Mouse (Mus musculus): ENCODE measurements around the gene Ccnyl1. TPM values are rescaled to one million over a fixed set of nuclear protein-coding genes. Genes with fewer than 3 reads are reported as not detected.

Ccnyl1 gene
- total RNA-seq, 2 experiments from 2014 or later, result 20.5 to 21.4 TPM

- intact Hi-C loops (cut with DNase I), result loop anchor here (5.0 to 10.0 kb wide), 5 partner anchors 34 to 1034 kb away; partner anchors contain the start of genes Creb1 and Mettl21a
- peak; percentile 60 to 70 for DNase-seq
Measured at GRCm38 (mm10) chr1:64691121-64691551, 881 bp downstream of the Ccnyl1 start.

DNA sequence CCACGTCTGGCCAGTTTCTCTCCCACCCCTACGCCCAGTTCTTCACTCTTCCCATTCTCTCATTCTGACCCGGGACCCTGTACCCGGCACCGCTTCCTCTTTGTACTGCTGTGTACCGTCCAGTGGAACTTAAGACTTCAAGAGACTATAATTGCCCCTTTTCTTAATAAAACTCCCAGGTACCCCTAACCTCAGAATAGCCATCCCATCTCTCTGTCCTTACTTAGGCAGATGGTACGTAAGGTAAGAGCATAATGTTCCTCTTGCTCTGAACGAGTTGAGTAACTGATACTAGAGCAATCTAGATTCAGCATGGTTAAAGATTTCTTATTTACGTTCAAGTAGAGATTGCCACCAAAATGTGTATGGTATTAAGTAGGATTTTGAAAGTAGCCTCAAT lies 1.3 kb downstream of the Ccnyl1 start:
- DNase-seq, result no peak
- intact Hi-C loops (cut with DNase I), result loop anchor here (5.0 to 10.0 kb wide), 5 partner anchors 34 to 1034 kb away; partner anchors contain the start of genes Creb1 and Mettl21a

DNA sequence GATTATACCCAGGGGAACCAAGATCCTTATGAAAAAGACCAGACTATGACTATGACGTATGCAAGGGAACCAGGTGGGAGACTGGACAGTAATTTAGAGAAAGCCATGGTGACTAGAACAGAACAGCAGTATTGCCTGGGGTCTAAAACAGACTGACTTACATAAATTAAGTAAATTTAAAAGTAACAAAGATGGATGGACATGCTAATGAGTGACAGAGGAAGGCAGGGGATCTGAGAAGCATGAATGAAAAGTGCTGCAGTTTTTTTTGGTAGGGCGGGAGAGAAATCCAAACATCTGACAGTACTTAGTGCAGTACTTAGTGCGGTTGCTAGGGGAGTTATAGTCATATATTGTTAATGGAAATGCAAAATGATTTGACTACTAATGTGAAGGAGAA lies 4.9 kb downstream of the Ccnyl1 start:
- DNase-seq, result no peak
- intact Hi-C loops (cut with DNase I), result loop anchor here (10.0 kb wide), 1 partner anchor 970 kb away; no protein-coding TSS in a partner anchor

DNA sequence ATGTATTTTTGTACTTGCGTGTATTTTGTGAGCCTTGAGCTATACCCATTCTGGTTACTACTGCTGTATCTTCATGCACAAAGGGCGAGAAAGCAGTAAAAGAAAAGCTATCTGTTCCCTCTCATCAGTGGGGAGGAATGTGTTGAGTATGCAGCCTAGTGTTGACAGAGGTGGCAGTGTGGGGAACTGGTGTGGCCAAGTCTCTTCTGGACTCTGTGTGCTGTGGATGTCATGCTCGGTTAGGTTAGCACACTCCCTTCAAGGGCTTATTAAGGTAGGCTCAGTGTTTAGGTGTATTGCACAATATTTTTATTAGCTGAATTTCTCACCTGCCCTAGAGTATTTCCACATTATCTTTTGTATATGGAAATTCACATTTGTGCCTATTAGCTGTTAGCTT lies 11.5 kb downstream of the Ccnyl1 start:
- intact Hi-C loops (cut with DNase I), result no loop called here
- DNase-seq, result no peak

- peak; percentile 60 to 74 for DNase-seq
- intact Hi-C loops (cut with DNase I), result no loop called here
Measured at GRCm38 (mm10) chr1:64705230-64705629, 15.0 kb downstream of the Ccnyl1 start.

- no peak for DNase-seq
- intact Hi-C loops (cut with DNase I), result no loop called here
Measured at GRCm38 (mm10) chr1:64706610-64707009, 16.4 kb downstream of the Ccnyl1 start.

GRCm38 (mm10) chr1:64709891-64710290 lies 19.6 kb downstream of the Ccnyl1 start:
- intact Hi-C loops (cut with DNase I), result loop anchor here (1.0 kb wide), 1 partner anchor 93 kb away; the partner anchor contains the start of gene Mettl21a
- DNase-seq, result peak in 1 of 2 experiments; percentile 28

DNA sequence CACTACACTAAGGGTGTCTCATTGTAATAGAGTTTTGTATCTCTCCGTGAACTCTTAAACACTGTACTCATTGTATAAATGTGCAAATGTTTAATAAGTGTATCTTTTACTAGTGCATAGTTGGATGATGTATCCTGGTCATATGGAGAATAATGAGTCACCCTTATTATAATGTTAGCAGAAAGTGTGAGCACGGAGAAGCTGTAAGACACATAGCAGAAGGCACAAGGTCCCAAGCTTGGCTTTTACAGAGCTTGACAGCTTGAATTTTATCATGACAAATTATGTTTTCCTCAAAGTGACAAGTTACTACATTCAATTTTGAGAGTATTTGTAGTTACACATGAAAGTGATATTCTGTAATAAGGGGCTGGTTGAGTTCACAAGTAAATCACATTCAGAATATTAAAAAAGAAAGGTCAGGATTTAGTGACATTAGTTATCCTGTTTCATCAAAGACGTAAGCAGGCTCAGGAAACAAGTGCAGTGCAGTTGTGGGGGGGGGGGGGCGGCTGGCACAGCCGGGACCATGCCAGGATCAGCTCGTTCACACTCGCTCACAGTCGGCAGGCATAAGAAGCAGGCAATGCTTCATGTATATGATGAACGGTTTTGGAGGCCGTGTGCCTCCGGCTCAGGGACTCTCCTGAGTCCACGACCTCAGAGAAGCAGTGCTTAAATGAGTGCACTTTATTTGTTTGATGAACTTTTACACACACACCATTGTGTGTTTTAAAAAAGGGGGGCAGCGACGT lies 21.9 kb downstream of the Ccnyl1 start:
- no peak for DNase-seq
- intact Hi-C loops (cut with DNase I), result no loop called here

- DNase-seq, result no peak
- intact Hi-C loops (cut with DNase I), result loop anchor here (5.0 kb wide), 1 partner anchor 272 kb away; no protein-coding TSS in a partner anchor
Measured at GRCm38 (mm10) chr1:64715458-64715857, 25.2 kb downstream of the Ccnyl1 start.

DNA sequence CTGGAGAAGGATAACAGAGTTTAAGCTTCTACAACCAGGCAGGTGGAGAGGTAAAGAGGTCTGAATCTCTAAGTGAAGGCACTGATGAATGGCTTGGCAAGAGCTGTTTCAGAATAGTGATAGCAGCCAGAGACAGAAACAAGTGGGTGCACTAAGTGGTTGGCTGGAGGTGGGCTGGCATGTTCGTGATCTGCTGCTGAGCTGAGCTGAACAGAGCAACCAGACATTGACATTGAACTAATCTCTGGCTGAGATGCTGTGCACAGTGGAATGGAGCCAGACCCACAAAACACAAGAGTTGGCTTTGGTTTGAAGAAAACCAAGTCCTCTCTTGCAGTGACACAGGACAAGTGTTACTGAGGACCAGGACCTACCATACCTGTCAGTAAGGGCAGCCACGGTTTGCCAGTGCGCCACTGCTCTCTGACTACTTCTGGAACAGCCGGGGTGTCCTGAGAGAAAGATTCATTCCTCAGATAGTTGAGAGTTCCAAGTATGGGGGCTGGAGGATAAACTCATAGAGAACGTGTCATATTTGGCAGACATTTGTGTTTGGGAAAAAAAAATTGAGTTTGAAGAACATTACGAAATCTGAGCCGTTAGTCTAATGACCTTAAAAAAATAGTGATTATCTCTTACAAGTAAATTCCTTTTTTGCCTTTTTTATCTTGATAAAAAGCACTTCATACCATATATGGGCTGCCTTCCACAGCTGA lies 26.5 kb downstream of the Ccnyl1 start:
- peak in 1 of 2 experiments; percentile 6 for DNase-seq
- intact Hi-C loops (cut with DNase I), result loop anchor here (1.0 to 5.0 kb wide), 3 partner anchors 202 to 294 kb away; no protein-coding TSS in a partner anchor

DNA sequence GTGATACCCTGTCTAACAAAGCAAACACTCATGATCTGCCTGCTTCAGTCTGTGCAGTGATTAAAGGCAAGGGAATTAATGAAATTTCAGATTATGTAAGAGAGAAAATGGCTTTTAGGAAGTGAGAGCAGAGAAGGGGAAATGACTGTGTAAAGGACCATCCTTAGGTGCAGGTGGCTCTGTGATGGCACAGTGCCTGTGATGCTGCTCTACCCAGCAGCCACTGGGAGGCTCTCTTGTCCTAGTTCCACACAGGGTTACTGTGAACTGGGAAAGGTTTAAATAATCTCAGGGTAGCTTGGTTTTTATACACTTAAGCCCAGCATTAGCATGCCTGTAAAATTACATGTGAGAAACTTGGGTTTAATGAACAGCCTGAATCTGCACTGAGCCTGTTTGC lies 27.2 kb downstream of the Ccnyl1 start:
- DNase-seq, result peak; percentile 47 to 75
- intact Hi-C loops (cut with DNase I), result loop anchor here (1.0 to 5.0 kb wide), 3 partner anchors 201 to 293 kb away; no protein-coding TSS in a partner anchor

DNA sequence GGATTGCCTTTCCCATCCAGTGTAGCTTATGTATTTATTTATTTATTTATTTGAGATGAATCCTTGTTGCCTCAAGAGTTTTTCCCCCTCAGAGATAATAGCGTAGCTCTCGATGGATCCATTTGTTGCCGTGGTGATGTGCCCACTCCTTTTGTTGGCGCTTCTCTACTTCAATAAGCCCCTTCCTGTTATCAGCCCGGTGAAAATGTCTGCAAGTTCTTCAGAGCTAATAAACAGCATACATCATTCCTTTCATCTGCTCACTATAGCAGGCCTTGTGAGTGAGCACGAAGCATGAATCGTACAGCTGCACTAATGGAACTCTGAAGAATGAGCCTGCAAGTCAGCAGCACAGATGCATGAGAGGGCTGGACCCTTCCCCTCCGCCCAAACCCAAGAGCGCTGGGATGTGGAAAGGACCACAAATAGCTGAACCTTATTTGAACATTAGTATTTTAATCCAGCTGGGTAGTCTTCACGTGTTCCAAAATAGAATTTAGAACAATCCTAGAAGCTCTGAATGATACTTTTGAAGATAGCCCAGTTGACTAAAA lies 30.9 kb downstream of the Ccnyl1 start:
- intact Hi-C loops (cut with DNase I), result no loop called here

DNA sequence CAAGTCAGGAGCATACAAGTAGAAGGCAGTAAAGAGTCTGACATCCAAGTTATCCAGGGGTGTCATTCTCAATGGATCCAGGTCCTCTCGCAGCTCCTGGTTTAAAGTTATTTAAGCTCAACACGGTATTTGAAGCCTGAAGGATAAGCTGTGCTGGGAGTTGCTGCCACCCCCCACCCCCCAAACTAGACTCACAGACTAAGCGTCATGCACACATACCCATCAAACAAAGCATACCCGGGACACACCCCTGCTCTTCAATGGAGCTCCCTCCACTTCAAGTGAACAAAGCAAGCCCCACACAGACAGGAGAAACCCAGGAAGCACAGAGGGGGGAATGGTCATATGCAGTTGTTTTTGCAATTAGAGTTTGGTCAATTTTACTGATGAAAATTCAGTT lies 39.8 kb downstream of the Ccnyl1 start:
- no peak for DNase-seq
- intact Hi-C loops (cut with DNase I), result no loop called here

More for the DNA sequence above, 30.9 kb downstream of the Ccnyl1 start:
- DNase-seq, result no peak

DNA sequence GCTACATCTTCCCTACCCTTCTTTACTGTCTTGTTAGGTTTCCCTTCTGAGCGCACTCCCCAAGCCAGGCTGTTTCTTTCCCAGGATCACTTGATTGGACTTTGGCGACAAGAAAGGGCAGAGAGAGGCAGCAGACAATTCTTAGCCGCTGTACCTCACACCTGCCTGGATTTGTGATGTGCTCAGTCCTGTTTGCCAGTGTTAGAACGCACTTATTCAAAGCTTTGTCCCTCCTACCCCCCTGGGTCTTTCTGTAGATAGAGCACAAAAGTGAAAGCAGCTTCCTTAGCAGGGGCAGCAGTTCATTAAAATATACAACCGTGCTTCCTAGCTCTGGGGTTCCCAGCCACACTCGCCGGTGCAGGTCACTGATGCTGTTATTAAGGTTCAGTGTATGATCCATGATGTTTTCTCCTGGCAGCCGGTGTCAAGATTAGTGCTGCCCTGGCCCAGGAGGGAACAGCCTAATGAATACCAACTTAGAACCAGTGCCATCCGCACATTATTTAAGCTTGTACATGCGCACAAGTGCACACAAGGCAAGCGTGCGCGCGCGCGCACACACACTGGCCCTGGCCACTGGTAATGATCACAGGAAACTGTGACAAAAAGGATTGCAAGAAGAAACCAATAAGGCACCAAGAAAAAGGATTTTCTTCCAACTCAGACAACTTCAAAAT lies 41.2 kb downstream of the Ccnyl1 start:
- DNase-seq, result no peak
- intact Hi-C loops (cut with DNase I), result no loop called here

GRCm38 (mm10) chr1:64732161-64732560 lies 41.9 kb downstream of the Ccnyl1 start:
- intact Hi-C loops (cut with DNase I), result no loop called here
- no peak for DNase-seq

DNA sequence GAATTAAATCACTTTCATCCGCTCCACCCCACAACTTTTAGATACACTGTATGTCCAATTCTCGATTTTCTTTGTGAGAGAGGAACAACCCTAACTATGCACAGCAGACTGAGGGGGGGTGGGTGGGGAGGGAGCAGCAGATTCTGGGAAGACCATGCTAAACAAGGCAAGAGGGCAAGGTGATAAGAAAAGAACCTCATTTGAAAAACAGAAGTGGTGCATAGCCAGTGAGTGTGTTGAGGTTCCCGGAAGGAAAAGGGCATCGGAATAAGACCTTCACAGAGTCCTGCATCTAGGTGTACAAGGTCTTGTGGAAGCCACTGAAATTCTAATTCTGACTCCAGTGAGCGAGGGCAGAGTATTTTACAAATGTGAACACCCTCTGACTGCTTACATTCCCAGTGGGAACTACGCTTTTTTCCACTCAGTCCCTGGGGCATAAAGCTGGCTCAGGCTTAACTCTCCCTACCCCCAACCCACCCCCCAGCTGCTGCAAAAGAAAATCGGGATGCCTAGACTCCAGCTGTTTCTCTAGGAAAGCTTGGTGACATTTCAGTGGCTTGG lies 42.5 kb downstream of the Ccnyl1 start:
- DNase-seq, result no peak
- intact Hi-C loops (cut with DNase I), result no loop called here

- intact Hi-C loops (cut with DNase I), result no loop called here
- no peak for DNase-seq
Measured at GRCm38 (mm10) chr1:64733453-64734245, 43.4 kb downstream of the Ccnyl1 start.

GRCm38 (mm10) chr1:64734771-64735750 lies 44.8 kb downstream of the Ccnyl1 start:
- intact Hi-C loops (cut with DNase I), result no loop called here
- DNase-seq, result peak; percentile 42 to 52

Data from heart, postnatal 14 days (tissue).